Mouse (Mus musculus): ENCODE measurements at regions not wholly inside any gene's neighbourhood (a gene's known extent, or its start where the extent isn't known, plus 50 kb on each side); places are given as distances from the start of the nearest gene placed in this dataset.
"Not testable (repeated sequence)": the region's sequence is repeated elsewhere in the genome, so short reads cannot be mapped to it uniquely, and the experiment has no call there.

DNA sequence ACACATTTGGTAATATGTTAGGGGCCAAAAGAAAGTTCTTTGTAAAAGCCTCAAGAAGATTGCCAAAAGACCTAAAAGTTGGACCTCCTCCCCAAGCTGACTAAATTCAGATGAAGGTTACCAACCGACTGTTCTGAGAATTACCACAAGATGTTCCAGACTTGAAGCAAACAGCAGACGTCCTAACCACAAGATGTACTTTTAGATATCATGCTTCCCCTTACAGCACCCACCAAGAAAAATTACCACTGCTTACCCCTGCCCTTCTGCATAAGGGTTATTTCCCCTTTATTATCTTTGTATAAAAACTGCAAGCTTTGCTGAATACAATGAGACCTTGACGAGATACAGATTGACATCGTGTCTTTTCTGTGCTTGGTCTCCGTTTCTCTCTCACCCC is 121.6 kb upstream of the Cst10 start:
- Histone ChIP-seq H3K27ac (ENCODE audit: insufficient read depth, low read depth, low read length) (no peak overlapping the region), H3K27me3 (replicated peaks; ENCODE audit: control insufficient read depth, insufficient read depth, low read length) (no peaks in the 10 kb centered on the region), H3K4me3 (ENCODE audit: insufficient read depth, low read depth, low read length) (no peak overlapping the region), H3K36me3 (ENCODE audit: control insufficient read depth, insufficient read depth, low read length) (no peaks in the 10 kb centered on the region), H3K4me1 (ENCODE audit: control insufficient read depth, insufficient read depth, low read length) (no peaks in the 10 kb centered on the region)
- 81% methylated on average over 5 of the region's 5 CpGs for WGBS
- DNase-seq, result no peak
- TF ChIP-seq CTCF (conservative IDR thresholded peaks at IDR 0.05; ENCODE audit: insufficient read depth, insufficient read length, low read depth, low read length), result no peak
- TF ChIP-seq POLR2A (IDR thresholded peaks at IDR 0.05; ENCODE audit: low read depth, low read length), result no peak

DNA sequence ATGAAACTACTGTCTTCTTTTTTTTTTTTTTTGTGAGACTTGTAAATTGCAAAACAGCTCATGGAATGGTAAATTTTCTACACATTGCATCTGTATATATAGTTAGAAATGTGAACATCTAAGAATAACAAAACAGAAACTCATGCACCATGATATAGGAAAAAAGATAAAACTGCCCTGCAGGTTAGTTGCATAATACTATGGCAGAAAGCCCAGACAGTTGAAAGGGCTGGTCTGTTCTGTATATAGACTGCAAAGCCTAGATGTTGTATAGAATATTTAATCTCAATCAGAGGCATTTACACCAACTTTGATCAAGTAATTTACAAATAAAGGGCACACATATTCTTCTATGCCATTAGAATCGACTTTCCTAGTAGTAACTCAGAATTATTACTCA is 120.7 kb upstream of the Cst10 start:
- H3K4me3 ChIP-seq (ENCODE audit: insufficient read depth, low read depth, low read length), result no peak overlapping the region
- TF ChIP-seq CTCF (conservative IDR thresholded peaks at IDR 0.05; ENCODE audit: insufficient read depth, insufficient read length, low read depth, low read length) (no peak), POLR2A (IDR thresholded peaks at IDR 0.05; ENCODE audit: low read depth, low read length) (no peak)
- WGBS, result 74% methylated on average over 1 of the region's 1 CpGs
- H3K4me1 ChIP-seq (ENCODE audit: control insufficient read depth, insufficient read depth, low read length), result no peaks in the 10 kb centered on the region
- H3K36me3 ChIP-seq (ENCODE audit: control insufficient read depth, insufficient read depth, low read length), result no peaks in the 10 kb centered on the region
- no peaks in the 10 kb centered on the region for H3K27me3 ChIP-seq (replicated peaks; ENCODE audit: control insufficient read depth, insufficient read depth, low read length)
- H3K27ac ChIP-seq (ENCODE audit: insufficient read depth, low read depth, low read length), result no peak overlapping the region
- no peak for DNase-seq

DNA sequence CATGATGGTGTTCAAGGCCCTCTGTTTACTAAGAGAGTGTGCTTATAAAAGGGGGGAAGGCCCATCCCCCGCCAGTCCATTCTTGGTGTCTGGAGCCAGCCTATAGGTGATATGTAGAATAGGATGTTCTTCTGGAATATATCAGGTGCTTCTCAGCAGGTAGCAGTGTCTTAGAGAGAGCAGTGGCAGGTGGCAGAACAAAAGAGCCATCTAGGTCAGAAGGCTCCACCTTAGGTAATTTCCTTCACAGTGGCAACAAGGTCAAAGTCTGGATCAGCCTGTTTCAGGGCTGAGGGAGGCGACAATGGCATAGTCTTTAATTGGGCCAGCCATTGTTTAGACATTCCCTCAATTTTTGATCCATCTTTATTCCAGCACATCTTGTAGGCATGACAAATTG is 107.9 kb upstream of the Cst10 start:
- DNase-seq; H3K4me1 ChIP-seq (ENCODE audit: control insufficient read depth, insufficient read depth, low read length); H3K4me3 ChIP-seq (ENCODE audit: insufficient read depth, low read depth, low read length); H3K36me3 ChIP-seq (ENCODE audit: control insufficient read depth, insufficient read depth, low read length); H3K27me3 ChIP-seq (replicated peaks; ENCODE audit: control insufficient read depth, insufficient read depth, low read length); H3K27ac ChIP-seq (ENCODE audit: insufficient read depth, low read depth, low read length): not testable (repeated sequence)
- 72% methylated on average over 2 of the region's 2 CpGs for WGBS

DNA sequence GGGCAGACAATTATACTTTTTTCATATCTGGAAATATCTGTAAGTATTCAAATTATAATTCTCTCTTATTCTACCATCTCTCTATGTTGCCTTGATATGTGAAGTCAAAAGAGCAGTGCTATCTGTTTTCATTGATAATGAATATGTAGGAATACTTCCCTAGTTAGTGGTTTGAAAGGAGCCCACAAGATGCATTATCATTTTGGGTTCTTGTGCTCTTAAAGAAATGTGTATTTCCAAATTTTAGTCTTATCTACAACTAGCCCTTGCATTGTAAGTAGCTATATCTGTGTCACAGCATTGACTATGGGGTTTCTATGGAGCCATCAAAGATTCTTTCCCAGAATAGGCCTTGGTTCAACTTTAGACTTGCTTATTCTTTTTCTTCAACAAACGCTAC is 99.3 kb upstream of the Cst10 start:
- no peak for DNase-seq
- Histone ChIP-seq H3K4me3 (ENCODE audit: insufficient read depth, low read depth, low read length) (no peak overlapping the region), H3K27ac (ENCODE audit: insufficient read depth, low read depth, low read length) (no peak overlapping the region), H3K4me1 (ENCODE audit: control insufficient read depth, insufficient read depth, low read length) (no peaks in the 10 kb centered on the region), H3K36me3 (ENCODE audit: control insufficient read depth, insufficient read depth, low read length) (no peaks in the 10 kb centered on the region), H3K27me3 (replicated peaks; ENCODE audit: control insufficient read depth, insufficient read depth, low read length) (no peaks in the 10 kb centered on the region)
- TF ChIP-seq POLR2A (IDR thresholded peaks at IDR 0.05; ENCODE audit: low read depth, low read length), result no peak
- no peak for TF ChIP-seq CTCF (conservative IDR thresholded peaks at IDR 0.05; ENCODE audit: insufficient read depth, insufficient read length, low read depth, low read length)
- 82% methylated on average over 1 of the region's 1 CpGs for WGBS

DNA sequence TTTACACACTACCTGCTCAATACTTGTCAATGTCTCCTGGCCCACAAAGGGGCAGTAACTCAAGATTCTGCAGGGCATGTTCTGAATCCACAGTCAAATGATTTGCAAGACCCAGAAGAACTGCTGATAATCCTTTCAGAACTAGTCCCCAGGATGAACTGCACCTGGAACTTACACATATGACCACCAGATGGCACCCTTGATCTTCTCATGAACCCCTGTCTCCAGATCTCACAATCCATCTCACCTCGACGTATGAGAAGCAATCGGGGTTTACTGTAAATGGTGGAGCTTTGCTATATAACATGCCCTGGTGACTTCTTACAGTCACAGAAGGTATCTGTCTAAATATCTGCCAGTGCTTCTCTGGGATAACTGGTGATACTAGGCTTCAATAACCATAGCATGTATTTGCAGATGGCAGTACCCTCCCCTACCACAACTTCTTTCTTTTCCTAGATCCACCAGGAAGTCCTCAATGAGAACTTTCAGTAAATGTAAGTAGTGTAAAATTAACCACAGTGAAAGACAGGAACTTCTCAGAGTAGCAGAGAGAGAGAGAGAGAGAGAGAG is 54.5 kb upstream of the Cst10 start:
- Histone ChIP-seq H3K27ac (ENCODE audit: insufficient read depth, low read depth, low read length) (no peak overlapping the region), H3K27me3 (replicated peaks; ENCODE audit: control insufficient read depth, insufficient read depth, low read length) (no peaks in the 10 kb centered on the region), H3K36me3 (ENCODE audit: control insufficient read depth, insufficient read depth, low read length) (no peaks in the 10 kb centered on the region), H3K4me1 (ENCODE audit: control insufficient read depth, insufficient read depth, low read length) (no peaks in the 10 kb centered on the region), H3K4me3 (ENCODE audit: insufficient read depth, low read depth, low read length) (no peak overlapping the region)
- DNase-seq, result peak; percentile 18
- 4% methylated on average over 3 of the region's 3 CpGs for WGBS
- peak; percentile 56 for TF ChIP-seq CTCF (conservative IDR thresholded peaks at IDR 0.05; ENCODE audit: insufficient read depth, insufficient read length, low read depth, low read length)
- TF ChIP-seq POLR2A (IDR thresholded peaks at IDR 0.05; ENCODE audit: low read depth, low read length), result no peak
